Mouse (Mus musculus): Measurements from ENCODE around the gene Kpna7.
A peak's percentile ranks its signal among the peaks of the same experiment; 100 is the strongest.

GRCm38 (mm10) chr5:144964872-144965638, 118.8 kb downstream of the Kpna7 start:
- TF ChIP-seq TCF3 (IDR thresholded peaks at IDR 0.05; ENCODE audit: insufficient read length, low read depth) (no peak), POLR2A (IDR thresholded peaks at IDR 0.05; ENCODE audit: insufficient read length, low read depth) (peak; percentile 10), POLR2AphosphoS2 (IDR thresholded peaks at IDR 0.05; ENCODE audit: insufficient read length, low read depth) (no peak), USF1 (IDR thresholded peaks at IDR 0.05; ENCODE audit: low read depth) (no peak), MYOG (IDR thresholded peaks at IDR 0.05; ENCODE audit: control insufficient read depth in 1 of 3, insufficient read depth in 1 of 3, insufficient read length in 2 of 3, low read depth in 2 of 3) (no peak), TCF12 (IDR thresholded peaks at IDR 0.05; ENCODE audit: insufficient read depth, poor library complexity, severe bottlenecking) (no peak)
